Mouse (Mus musculus) A20 (cell line): ENCODE results near the gene Esp15.
"Not testable (repeated sequence)": the region's sequence is repeated elsewhere in the genome, so short reads cannot be mapped to it uniquely, and the experiment has no call there.

Experiments used
- DNase-seq: peaks from one replicate; pipeline ENCODE4 v3.0.0-alpha.2; 2011; ENCODE audit warnings: low read depth, low spot score

Esp15 gene

GRCm38 (mm10) chr17:39640654-39641053, at the start of gene Esp15:
TSS of gene Esp15 (plus strand) at chr17:39640954.
- DNase-seq = not testable (repeated sequence)

GRCm38 (mm10) chr17:39591550-39591949, 49.2 kb upstream of the Esp15 start:
- DNase-seq = no peak
